Mouse (Mus musculus): Measurements from ENCODE around the gene Nhp2. TPM values are rescaled to one million over a fixed set of nuclear protein-coding genes. Genes with fewer than 3 reads are reported as not detected.
"Not testable (repeated sequence)": the region's sequence is repeated elsewhere in the genome, so short reads cannot be mapped to it uniquely, and the experiment has no call there.

Nhp2 gene
- polyA plus RNA-seq, 1 experiment from 2014 or later, result 131 TPM

DNA sequence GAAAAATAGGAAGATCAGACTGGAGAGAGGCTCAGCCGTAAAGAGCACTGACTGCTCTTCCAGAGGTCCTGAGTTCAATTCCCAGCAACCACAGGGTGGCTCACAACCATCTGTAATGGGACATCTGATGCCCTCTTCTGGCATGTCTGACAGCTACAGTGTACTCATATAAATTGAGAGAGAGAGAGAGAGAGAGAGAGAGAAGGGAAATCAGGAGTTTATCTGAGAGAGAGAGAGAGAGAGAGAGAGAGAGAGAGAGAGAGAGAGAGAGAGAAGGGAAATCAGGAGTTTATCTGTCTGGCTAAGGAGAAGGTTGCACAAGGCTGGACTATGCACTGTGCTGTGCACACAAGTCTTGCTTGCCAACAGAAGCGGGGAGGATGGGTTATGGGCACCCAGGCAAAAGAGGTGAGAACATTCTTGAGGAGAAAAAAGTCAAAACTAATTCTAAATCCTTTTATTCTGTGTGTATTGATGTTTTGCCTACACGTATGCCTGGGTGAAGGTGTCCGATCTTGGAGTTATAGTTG, 33.4 kb downstream of the Nhp2 start:
- WGBS, result 94% methylated on average over 4 of the region's 4 CpGs
- ATAC-seq (ENCODE audit: low FRiP score), result no peak
- H3K4me3 ChIP-seq (replicated peaks), result no peak overlapping the region
- no peaks in the 10 kb centered on the region for H3K9me3 ChIP-seq
- no peak overlapping the region for H3K4me2 ChIP-seq
- H3K27me3 ChIP-seq, result peaks cover 31% of the 10 kb centered on the region
- H3K27ac ChIP-seq, result no peak overlapping the region
- H3K9ac ChIP-seq, result no peak overlapping the region
- no peaks in the 10 kb centered on the region for H3K36me3 ChIP-seq (replicated peaks)
- peaks cover 31% of the 10 kb centered on the region for H3K4me1 ChIP-seq

DNA sequence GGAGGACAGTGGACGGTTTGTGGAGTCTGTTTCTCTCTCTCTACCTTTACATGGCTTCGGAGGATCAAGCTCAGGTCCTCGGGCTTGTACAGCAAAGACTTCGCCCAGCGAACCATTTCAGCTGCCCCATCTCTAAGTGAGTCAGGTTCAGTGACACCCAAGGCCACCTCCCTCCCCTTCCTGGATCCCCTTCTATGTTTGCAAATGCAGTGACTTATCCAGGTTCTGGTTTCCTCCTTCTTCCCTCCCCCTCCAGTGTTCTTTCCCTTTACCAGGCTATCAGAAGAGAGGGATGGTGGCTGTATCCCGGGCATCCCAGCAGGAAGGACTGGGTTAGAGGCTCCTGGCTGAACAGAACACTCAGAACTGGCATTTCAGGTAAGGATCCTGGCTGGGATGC, 34.2 kb downstream of the Nhp2 start:
- no peak for ATAC-seq (ENCODE audit: low FRiP score)
- WGBS, result 81% methylated on average over 6 of the region's 6 CpGs

DNA sequence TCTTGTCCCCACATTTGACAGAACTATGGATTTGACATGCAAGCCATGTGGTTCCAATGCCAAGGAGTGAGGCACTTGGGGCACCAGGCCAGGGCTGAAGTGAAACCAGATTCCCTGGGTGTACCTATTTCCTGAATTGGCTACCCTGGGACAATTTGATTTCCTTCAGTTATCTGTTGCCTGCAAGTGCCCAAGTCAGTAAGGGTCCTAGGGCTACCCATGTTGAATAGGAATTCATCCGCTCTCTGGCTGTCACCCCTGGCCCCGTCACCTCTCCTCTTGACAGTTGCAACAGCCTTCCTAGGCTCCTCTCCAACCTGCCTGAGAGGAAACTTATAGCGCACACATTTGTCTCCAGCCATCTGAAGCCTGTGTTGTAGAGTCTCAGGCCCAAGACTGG, 35.4 kb downstream of the Nhp2 start:
- Histone ChIP-seq H3K27me3 (peaks cover 21% of the 10 kb centered on the region), H3K4me1 (peaks cover 12% of the 10 kb centered on the region), H3K36me3 (replicated peaks) (no peaks in the 10 kb centered on the region), H3K4me3 (replicated peaks) (no peak overlapping the region), H3K4me2 (no peak overlapping the region), H3K9ac (no peak overlapping the region), H3K9me3 (no peaks in the 10 kb centered on the region), H3K27ac (no peak overlapping the region)
- WGBS, result 95% methylated on average over 3 of the region's 3 CpGs
- no peak for ATAC-seq (ENCODE audit: low FRiP score)

More for the DNA sequence above, 34.2 kb downstream of the Nhp2 start:
- peaks cover 31% of the 10 kb centered on the region for H3K27me3 ChIP-seq
- H3K36me3 ChIP-seq (replicated peaks), result no peaks in the 10 kb centered on the region
- H3K27ac ChIP-seq, result no peak overlapping the region
- no peak overlapping the region for H3K4me2 ChIP-seq
- H3K9me3 ChIP-seq, result no peaks in the 10 kb centered on the region
- H3K4me3 ChIP-seq (replicated peaks), result no peak overlapping the region
- H3K9ac ChIP-seq, result no peak overlapping the region
- peaks cover 24% of the 10 kb centered on the region for H3K4me1 ChIP-seq

DNA sequence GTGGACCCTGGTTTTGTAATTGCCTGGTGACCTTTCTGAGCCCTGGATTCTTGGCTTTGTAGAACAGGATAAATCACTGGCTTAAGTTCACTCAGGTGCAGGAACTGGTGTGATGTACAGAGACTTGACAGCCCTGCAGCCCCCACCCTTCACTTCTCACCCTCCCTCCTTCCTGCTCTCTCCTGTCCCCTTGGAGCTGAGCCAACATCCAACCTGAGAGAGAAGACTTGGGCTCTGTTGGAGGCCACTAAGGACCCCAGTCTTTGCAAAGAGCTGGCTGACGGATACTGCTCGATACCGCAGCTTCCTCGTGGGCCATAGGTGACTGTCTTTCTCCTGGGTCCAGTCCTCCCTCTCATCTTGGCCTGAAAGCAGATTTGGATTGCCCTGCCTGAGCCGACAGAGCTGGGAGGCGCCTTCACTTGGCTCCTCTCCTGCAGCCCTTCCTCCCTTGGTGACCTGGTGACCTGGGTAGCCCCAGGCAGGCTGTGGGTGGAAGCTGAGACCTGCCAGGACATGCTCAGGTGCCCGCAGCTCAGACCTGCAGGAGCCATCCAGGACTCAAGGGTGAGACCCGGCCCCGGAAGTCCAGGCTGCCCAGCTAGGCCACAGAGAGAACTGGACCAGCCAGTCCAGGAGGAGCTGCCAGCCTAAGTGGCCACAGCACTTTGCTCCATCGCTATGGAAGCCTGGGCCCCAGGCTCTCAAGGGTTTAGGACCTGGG, 37.4 kb downstream of the Nhp2 start:
- ATAC-seq (ENCODE audit: low FRiP score), result no peak
- Histone ChIP-seq H3K4me3 (replicated peaks) (no peak overlapping the region), H3K36me3 (replicated peaks) (no peaks in the 10 kb centered on the region), H3K4me2 (no peak overlapping the region), H3K9me3 (no peaks in the 10 kb centered on the region), H3K4me1 (no peaks in the 10 kb centered on the region), H3K9ac (no peak overlapping the region), H3K27me3 (peaks cover 4% of the 10 kb centered on the region; the same call in 1 of the 2 replicates), H3K27ac (no peak overlapping the region)
- 83% methylated on average over 10 of the region's 10 CpGs for WGBS

DNA sequence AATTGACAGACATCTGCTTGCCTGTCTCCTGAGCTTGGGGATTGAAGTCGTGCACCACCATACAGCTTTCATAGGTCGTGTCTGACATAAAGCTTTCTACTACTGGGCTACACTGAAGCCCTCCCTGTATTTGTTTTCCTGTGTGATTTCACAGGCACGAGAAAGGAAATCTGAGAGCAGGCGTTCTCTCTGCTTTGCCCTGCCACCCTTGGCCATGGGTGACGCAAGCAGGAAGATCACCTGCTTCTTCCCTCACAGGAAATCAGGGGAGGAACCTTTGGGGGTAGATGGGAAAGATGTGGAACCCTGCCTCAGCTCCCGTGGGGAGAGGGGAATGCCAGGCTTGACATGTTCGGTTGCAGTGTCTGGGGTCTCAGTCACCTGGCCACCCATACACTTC, 38.8 kb downstream of the Nhp2 start:
- WGBS, result 74% methylated on average over 7 of the region's 7 CpGs
- ATAC-seq (ENCODE audit: low FRiP score), result no peak
- H3K27me3 ChIP-seq, result no peaks in the 10 kb centered on the region

DNA sequence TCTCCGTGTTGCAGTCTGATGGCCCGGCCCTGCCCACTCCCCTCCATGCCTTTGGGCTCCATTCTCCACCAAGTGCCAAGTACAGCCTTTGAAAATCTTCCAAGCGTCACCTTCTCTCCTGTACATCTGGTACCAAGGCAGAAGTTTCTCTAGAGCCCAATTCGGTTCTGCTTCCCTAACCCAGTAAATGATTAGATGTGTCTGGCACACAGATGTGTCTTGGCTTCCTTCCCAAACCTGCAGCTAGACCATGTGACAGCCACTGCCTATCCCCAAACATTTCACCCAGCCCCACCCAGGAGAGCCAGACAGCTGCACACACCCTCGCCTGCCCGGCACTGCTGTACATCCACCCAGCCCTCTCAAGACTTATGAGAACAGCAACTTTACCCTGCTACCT, 39.2 kb downstream of the Nhp2 start:
- Histone ChIP-seq H3K9ac (no peak overlapping the region), H3K4me1 (no peaks in the 10 kb centered on the region), H3K27me3 (no peaks in the 10 kb centered on the region), H3K4me2 (no peak overlapping the region), H3K4me3 (replicated peaks) (no peak overlapping the region), H3K27ac (no peak overlapping the region), H3K9me3 (no peaks in the 10 kb centered on the region), H3K36me3 (replicated peaks) (no peaks in the 10 kb centered on the region)
- no peak for ATAC-seq (ENCODE audit: low FRiP score)
- WGBS, result 81% methylated on average over 6 of the region's 6 CpGs

More for the DNA sequence above, 38.8 kb downstream of the Nhp2 start:
- no peak overlapping the region for H3K9ac ChIP-seq
- no peaks in the 10 kb centered on the region for H3K36me3 ChIP-seq (replicated peaks)
- no peak overlapping the region for H3K4me3 ChIP-seq (replicated peaks)
- H3K4me1 ChIP-seq, result no peaks in the 10 kb centered on the region
- H3K27ac ChIP-seq, result no peak overlapping the region
- no peak overlapping the region for H3K4me2 ChIP-seq
- no peaks in the 10 kb centered on the region for H3K9me3 ChIP-seq

DNA sequence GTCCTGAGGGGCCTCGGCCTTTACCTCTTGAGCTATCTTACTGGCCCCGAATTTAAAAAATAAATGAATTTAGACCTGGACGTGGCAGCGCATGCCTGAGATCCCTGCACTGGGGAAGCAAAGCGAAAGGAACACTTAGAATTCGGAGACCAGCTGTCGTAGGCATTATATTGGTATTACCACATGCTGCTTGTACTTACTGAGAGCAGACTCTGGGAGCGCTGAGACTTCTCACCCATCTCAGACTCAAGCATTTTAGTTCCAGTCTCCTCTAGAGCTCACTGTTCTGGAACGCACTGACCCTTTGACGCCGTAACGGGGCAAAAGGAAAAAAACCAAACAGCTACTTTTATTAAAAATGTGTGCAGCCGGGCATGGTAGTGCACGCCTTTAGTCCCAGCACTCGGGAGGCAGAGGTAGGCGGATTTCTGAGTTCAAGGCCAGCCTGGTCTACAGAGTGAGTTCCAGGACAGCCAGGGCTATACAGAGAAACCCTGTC, 42.4 kb downstream of the Nhp2 start:
- H3K4me1 ChIP-seq, result no peaks in the 10 kb centered on the region
- WGBS, result 80% methylated on average over 16 of the region's 16 CpGs
- H3K27me3 ChIP-seq, result no peaks in the 10 kb centered on the region
- H3K27ac ChIP-seq, result no peak overlapping the region
- H3K4me2 ChIP-seq, result no peak overlapping the region
- no peaks in the 10 kb centered on the region for H3K9me3 ChIP-seq
- H3K9ac ChIP-seq, result no peak overlapping the region
- H3K36me3 ChIP-seq (replicated peaks), result no peaks in the 10 kb centered on the region
- ATAC-seq (ENCODE audit: low FRiP score), result no peak
- no peak overlapping the region for H3K4me3 ChIP-seq (replicated peaks)

DNA sequence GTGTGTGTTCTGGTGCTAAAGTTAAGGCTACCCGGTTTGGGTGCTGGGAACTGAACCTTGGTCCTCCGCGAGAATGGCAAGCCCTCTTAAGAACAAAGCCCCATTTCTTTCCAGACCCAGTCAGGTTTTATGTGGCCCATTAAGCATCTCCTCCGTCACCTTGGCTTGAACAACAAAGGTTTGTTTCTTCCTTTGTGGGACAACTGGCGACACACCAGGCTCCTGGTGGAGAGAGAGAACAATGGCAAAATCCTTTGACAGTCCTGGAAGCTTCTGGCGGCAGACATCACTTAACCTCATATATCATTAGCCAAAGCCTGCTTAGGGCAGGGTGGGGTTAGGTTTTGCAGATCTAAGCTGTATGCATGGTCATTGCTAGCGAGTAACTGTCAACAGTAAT, 43.1 kb downstream of the Nhp2 start:
- Histone ChIP-seq H3K9me3 (no peaks in the 10 kb centered on the region), H3K4me1 (no peaks in the 10 kb centered on the region), H3K27me3 (no peaks in the 10 kb centered on the region), H3K36me3 (replicated peaks) (no peaks in the 10 kb centered on the region), H3K9ac (no peak overlapping the region), H3K4me2 (no peak overlapping the region), H3K27ac (no peak overlapping the region), H3K4me3 (replicated peaks) (no peak overlapping the region)
- 73% methylated on average over 7 of the region's 7 CpGs for WGBS
- no peak for ATAC-seq (ENCODE audit: low FRiP score)

DNA sequence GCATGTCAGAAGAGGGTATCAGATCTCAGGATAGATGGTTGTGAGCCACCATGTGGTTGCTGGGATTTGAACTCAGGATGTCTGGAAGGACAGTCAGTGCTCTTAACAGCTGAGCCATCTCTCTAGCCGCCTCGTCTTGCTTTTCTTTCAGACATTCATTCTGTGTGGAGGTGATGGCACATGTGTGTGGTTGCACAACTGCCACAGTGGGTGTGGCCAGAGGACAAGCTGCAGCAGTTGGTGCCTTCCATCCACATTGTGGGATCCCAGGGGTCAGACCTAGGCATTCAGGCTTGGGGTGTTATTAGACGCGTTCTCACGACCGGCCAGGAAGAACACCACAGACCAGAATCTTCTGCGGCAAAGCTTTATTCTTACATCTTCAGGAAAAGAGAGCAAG, 45.2 kb downstream of the Nhp2 start:
- WGBS, result 96% methylated on average over 7 of the region's 7 CpGs
- not testable (repeated sequence) for H3K36me3 ChIP-seq (replicated peaks); ATAC-seq (ENCODE audit: low FRiP score); H3K27me3 ChIP-seq; H3K27ac ChIP-seq; H3K4me2 ChIP-seq; H3K4me3 ChIP-seq (replicated peaks); H3K4me1 ChIP-seq; H3K9ac ChIP-seq; H3K9me3 ChIP-seq

DNA sequence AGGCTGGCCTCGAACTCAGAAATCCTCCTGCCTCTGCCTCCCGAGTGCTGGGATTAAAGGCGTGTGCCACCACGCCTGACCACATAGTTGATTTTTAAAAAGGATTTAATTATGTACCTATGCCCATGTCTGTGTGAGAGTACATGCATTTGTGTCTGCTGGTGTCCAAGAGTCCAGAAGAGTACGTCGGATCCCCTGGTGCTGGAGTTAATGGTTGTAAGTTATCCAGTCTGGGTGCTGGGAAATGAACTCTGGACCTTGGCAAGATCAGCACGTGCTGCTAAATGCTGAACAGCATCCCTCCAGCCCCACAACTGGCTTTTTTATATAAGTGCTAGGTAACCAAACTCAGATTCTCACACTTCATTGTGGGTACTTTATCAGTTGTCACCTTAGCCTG, 51.3 kb downstream of the Nhp2 start:
- H3K9ac ChIP-seq, result no peak overlapping the region
- no peaks in the 10 kb centered on the region for H3K27me3 ChIP-seq
- H3K27ac ChIP-seq, result no peak overlapping the region
- H3K36me3 ChIP-seq (replicated peaks), result no peaks in the 10 kb centered on the region
- WGBS, result 94% methylated on average over 7 of the region's 7 CpGs
- no peaks in the 10 kb centered on the region for H3K9me3 ChIP-seq
- ATAC-seq (ENCODE audit: low FRiP score), result no peak
- H3K4me2 ChIP-seq, result no peak overlapping the region
- no peaks in the 10 kb centered on the region for H3K4me1 ChIP-seq
- no peak overlapping the region for H3K4me3 ChIP-seq (replicated peaks)

DNA sequence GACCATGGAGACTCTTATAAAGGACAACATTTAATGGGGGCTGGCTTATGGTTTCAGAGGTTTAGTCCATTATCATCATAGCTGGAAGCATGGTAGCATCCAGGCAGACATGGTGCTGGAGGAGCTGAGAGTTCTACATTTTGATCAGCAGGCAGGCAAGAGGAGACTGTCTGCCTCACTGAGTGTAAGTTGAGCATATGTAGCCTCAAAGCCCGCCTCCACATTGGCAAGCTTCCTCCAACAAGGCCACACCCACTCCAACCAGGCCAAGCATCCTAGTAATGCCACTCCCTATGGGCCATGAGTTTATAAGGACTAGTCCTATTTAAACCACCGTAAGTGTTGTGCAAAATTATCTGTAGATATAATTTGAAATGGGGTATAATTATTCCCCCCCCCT, 51.8 kb downstream of the Nhp2 start:
- no peak overlapping the region for H3K4me2 ChIP-seq
- no peak overlapping the region for H3K4me3 ChIP-seq (replicated peaks)
- no peaks in the 10 kb centered on the region for H3K9me3 ChIP-seq
- H3K9ac ChIP-seq, result no peak overlapping the region
- ATAC-seq (ENCODE audit: low FRiP score), result no peak
- no peaks in the 10 kb centered on the region for H3K4me1 ChIP-seq
- no peaks in the 10 kb centered on the region for H3K36me3 ChIP-seq (replicated peaks)
- 74% methylated on average over 2 of the region's 2 CpGs for WGBS
- H3K27ac ChIP-seq, result no peak overlapping the region
- H3K27me3 ChIP-seq, result no peaks in the 10 kb centered on the region

DNA sequence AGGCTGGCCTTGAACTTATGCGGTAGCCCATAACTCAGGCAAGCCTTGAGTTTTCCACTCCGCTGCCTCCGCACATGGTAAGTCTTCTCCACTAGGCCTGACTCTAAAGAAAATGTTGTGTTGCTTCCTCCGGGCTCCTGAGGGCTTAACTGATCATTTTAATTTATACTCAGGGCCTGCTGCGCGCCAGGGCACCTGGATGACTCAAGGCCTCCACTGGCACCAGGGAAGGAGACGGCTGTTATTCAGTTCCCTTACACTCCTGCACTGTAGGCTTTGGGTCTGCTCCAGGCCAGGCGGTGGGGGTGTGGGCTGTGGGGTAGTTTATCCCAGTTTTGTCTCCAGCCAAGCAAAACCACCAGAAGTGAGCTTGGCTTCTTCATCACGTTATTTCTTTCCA, 53.8 kb downstream of the Nhp2 start:
- Histone ChIP-seq H3K36me3 (replicated peaks) (no peaks in the 10 kb centered on the region), H3K4me2 (no peak overlapping the region), H3K4me1 (no peaks in the 10 kb centered on the region), H3K27ac (no peak overlapping the region), H3K9ac (no peak overlapping the region), H3K4me3 (replicated peaks) (no peak overlapping the region), H3K9me3 (no peaks in the 10 kb centered on the region), H3K27me3 (no peaks in the 10 kb centered on the region)
- ATAC-seq (ENCODE audit: low FRiP score), result no peak
- 82% methylated on average over 9 of the region's 9 CpGs for WGBS
